Mouse (Mus musculus): ENCODE measurements around the gene Gcc2. TPM values are rescaled to one million over a fixed set of nuclear protein-coding genes. Genes with fewer than 3 reads are reported as not detected.
"Not testable (repeated sequence)": the region's sequence is repeated elsewhere in the genome, so short reads cannot be mapped to it uniquely, and the experiment has no call there.

Gene Gcc2
- total RNA-seq (2021) (10 to 100 TPM; 32.8 to 46.7 TPM), polyA plus RNA-seq (2012; rRNA removed) (1.2 and 2.2 TPM in 2 replicates)
- long read RNA-seq, partial matches to known transcripts: 3 of 4 reads
- long read RNA-seq, other reads (novel, unspliced or antisense): 1 of 4 reads

- peak; percentile 96 for DNase-seq
These were observed at the start of gene Gcc2 for GRCm38 (mm10) chr10:58255213-58255892. TSS of gene Gcc2 (plus strand) at chr10:58255497.

- no peak for DNase-seq
These were observed 49.3 kb upstream of the Gcc2 start for GRCm38 (mm10) chr10:58205986-58206385.

- DNase-seq: no peak
These were observed 48.5 kb upstream of the Gcc2 start for GRCm38 (mm10) chr10:58206639-58207404.

DNA sequence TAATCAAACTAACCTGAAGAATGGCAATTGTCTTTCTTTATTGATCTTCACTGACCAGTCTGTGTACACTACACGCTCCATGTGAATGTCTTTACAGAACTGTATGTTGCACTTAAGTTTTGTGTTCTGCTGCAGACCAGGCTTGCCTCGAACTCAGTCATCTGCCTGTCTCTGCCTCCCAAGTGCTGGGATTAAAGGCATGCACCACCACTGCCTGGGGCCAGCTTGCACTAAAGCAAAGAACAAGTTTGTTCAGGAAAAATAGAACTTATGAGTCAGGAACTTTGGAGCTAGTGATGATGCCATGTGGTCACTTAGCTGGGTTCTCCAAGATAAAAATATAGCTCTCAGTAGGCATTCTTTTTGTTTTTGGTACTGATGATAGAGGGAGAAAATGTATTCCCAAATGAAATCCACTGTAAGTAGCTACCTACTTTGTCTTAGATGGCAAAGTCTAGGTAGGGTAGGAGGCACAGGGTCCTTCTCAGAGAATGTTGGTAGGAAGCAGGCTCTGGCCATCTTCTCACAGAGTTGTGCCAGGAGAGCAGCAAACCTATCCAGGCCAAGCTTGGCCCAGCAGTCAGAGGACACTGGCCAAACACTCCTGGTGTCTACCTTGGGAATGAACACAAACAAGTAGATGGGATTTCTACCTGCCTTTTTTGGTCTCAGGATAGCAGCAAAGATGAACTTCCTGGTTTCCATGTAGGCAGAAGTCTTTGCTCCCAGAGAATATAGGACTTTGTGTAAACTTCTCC, 45.4 kb upstream of the Gcc2 start:
- no peak for DNase-seq

DNA sequence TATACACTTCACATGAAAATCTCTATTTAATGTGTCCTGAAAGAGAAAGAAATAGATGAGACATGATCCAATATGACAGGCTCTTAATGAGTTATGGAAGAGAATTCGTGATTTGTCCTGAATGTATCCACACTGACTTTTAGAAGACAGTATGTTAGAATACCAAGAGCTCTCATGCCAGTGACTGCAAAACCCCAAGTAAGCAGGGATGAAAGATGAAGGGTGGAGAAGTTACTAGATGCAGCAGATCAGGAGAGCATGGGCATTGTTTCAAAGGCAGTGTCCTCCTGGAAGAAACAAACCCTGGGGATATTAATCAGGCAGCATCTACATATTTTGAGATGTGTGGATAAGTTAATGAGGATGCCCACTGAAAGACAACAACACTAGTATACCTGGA, 44.8 kb upstream of the Gcc2 start:
- DNase-seq: no peak

DNA sequence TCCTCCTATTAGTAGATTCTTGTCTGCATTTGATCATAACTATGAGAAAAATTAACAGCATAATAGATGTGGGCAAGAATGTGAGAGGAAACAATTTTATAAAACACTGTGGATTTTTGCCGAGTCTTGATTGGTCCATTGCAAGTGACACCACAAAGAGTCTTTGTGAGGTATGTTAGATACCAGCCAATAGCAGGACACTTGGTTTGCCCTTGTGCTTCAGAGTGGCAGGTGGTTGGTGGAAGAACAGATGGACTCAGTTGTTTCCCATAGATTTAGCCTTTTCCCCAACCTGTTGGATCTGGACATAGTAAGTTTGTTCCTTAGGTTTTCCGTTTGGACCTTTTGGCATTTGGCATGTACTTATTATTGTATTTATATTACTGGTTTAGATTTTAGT, 44.1 kb upstream of the Gcc2 start:
- DNase-seq: no peak

DNA sequence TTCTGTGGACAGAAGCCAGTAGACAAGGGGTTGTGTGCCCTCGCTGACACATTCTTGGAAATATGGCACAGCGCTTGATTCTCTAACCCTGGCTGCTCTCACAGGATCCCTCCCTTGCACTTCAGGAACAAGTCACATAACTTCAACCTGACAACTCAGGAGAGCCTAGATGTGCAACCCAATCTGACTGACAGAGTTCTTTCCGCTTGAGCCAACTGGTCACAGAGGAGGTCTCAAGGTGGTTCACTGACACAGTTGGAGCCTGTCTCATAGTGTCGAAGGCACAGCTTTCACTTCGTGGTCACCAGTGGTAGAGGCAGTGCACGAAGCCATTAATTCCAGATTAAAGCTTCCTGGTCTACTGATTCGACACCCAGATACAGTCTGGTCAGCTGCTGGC, 43.1 kb upstream of the Gcc2 start:
- DNase-seq: no peak

- DNase-seq: no peak
These were observed 40.8 kb upstream of the Gcc2 start for GRCm38 (mm10) chr10:58214497-58214896.

GRCm38 (mm10) chr10:58214934-58215333, 40.4 kb upstream of the Gcc2 start:
- no peak for DNase-seq

DNA sequence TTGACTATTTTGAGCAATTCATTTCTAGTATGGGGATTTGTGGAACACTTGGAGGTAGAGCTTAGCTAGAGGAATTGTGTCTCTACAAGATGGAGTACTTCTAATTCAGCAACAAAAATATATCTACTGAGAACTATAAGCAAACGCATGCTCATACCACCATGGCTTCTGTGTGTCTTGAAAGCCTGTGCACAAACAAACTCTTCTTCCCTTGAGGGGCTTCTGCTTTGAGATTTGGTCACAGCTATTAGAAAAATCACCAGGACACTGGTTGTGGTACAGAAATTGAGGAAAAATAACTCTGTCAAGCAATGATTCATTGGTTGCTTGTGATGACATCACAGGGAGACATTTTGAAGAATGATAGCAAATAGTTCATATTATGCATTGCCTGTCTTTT, 39.9 kb upstream of the Gcc2 start:
- no peak for DNase-seq

DNA sequence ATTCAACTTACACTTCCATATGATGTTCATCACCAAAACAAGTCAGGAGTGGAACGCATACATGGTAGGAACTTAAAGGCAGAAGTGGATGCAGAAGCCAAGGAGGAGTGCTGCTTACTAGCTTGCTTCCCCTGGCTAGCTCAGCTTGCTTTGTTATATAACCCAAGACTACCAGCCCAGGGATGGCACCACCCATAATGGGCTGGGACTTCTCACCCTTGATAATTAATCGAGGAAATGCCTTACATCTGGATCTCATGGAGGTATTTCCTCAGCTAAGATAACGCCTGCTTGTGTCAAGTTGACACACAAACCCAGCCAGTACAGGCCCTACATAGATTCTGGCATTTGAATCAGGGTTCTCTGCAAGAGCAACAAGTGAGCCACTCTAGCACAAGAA, 37.9 kb upstream of the Gcc2 start:
- no peak for DNase-seq

GRCm38 (mm10) chr10:58220726-58221125, 34.6 kb upstream of the Gcc2 start:
- no peak for DNase-seq

- DNase-seq: peak; percentile 26
These were observed 33.7 kb upstream of the Gcc2 start for GRCm38 (mm10) chr10:58221571-58221970.

DNA sequence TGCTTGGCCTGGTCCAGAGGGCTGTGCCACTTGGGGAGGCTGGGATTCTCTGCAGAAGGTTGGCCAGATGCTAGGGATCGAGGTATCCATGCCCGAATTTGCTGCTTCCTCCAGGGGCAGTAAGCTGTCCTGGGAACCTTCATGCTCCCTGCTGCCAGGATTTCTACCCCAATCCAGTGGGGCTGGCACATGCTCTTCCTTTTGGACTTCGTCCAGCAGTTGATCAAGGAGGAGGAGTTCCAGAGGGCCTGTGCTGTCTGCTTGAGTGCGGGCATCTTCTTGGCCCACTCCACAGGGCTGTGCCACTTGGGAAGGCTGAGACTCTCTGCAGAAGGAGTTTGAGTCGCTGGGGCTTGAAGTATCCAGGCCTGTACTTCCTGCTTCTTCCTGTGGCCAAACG, 32.1 kb upstream of the Gcc2 start:
- not testable (repeated sequence) for DNase-seq

DNA sequence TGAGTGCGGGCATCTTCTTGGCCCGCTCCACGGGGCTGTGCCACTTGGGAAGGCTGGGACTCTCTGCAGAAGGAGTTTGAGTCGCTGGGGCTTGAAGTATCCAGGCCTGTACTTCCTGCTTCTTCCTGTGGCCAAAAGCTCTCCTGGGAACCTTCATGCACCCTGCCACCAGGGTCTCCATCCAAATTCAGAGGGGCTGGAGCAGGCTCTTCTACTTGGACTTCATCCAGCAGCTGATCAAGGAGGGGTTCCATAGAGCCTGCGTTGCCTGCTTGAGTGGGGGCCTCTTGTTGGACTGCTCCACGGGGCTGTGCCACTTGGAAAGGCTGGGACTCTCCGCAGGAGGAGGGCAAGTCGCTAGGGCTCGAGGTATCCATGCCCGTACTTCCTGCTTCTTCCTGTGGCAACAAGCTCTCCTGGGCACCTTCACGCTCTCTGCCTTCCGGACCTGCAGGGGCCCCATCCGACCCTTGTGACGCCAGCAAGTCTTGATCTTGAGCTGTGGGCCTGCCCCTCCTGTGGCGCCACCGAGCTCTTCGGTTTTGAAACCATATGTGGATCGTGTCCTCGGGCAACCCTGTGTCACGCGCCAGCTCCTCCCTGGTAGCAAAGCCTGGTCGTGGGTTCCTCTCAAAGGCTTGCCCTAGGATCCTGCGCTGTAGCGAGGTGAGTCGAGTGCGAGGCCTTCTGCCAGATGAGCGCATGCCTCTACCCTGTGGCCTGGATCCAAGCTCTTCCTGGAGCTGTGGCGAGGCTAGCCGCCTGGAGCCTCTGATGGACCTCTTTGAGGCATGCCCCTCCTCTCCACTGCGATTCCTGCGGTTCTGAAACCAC, 31.1 kb upstream of the Gcc2 start:
- peak; percentile 63 for DNase-seq

DNA sequence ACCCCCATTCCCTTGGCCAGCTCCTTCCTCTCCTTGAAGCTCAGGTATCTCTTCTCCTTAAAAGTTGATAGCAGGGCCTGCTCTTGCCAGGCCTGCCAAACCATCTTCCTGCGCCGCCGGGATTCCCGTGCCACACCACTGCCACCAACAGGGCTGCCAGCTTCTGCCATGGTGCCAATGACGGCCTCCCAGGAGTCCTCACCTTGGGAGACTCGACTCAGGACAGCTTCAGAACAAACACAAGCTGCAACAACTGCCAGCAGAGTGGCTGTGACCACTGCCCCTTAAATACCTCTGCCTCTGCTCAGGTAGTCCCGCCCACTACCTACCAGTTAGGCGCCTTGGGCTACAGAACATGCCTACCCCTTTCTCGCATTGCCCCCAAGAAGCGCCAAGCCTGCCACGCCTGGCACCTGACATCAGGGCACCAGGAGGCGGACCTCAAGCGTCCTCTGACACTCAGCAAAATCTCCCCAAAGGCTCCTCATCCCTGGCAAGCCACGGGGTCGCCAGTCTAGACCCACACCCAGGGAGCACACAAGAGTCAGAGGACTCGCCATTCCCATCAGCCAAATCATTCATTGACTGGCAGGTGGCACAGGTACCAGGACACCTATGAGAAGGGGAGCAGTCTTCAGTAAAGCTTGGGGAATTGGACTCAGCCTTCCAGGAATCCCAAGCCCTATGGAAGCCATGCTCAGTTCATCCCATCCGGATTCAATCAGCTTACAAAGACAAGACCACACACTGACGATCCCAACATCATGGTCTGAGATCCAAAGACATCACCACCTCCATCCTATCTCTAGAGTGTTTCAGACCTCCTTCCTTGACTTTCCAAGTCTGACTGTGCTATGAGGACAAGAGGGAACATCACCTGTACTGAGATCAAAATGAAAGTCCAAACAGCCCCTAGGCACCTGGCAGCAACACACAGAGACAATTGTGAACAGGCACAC, 30.2 kb upstream of the Gcc2 start, which contains the start of gene AW822073:
Gene AW822073, minus strand, starts transcription at position 104 of the 959 bp plus-strand sequence.
- peak; percentile 44 for DNase-seq

DNA sequence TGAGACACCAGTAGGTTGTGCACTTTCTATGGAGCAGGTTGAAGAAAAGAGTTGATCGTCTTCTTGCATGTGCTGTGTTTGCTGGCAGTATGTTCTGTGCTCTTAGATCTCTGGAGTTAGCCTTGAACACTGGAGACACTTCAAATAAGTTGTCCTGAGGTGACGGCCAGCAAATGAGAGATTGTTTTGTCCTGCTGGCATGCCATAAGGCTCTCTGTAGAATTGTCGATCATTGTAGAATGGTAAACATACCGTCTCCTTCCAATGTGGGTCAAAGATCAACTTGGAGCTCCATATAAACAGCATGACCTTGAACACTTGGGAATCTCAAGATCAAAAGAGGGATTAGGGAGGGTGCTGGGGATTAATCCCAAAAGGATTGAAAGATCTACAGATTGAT, 28.9 kb upstream of the Gcc2 start:
- not testable (repeated sequence) for DNase-seq

GRCm38 (mm10) chr10:58227798-58228197, 27.5 kb upstream of the Gcc2 start:
- DNase-seq: peak; percentile 25

DNA sequence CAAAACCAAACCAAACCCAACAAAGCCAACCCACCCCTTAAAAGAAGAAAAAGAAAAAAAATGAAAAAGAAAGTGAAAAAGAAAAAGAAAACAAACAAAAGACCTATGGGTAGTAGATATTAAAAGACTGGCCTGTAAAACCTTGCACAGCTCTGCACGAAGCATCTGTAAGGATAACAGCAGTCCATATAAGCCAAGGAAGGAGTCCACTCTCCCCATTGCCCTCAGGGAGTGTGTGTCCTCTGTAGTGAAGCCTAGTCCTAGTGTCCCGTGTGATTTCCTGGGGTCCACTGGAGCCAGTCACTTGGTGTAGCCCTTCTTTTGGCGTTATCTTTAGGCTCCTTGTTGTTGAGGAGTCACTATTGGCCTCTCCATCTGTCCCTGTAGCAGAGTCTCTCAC, 25.3 kb upstream of the Gcc2 start:
- DNase-seq: not testable (repeated sequence)

GRCm38 (mm10) chr10:58231088-58231487, 24.2 kb upstream of the Gcc2 start:
- DNase-seq: not testable (repeated sequence)
